Mouse (Mus musculus): ENCODE results near the gene Borcs8. TPM values are rescaled to one million over a fixed set of nuclear protein-coding genes. Genes with fewer than 3 reads are reported as not detected.

Gene Borcs8
- polyA plus RNA-seq, 1 experiment from 2014 or later, result 65.4 TPM

DNA sequence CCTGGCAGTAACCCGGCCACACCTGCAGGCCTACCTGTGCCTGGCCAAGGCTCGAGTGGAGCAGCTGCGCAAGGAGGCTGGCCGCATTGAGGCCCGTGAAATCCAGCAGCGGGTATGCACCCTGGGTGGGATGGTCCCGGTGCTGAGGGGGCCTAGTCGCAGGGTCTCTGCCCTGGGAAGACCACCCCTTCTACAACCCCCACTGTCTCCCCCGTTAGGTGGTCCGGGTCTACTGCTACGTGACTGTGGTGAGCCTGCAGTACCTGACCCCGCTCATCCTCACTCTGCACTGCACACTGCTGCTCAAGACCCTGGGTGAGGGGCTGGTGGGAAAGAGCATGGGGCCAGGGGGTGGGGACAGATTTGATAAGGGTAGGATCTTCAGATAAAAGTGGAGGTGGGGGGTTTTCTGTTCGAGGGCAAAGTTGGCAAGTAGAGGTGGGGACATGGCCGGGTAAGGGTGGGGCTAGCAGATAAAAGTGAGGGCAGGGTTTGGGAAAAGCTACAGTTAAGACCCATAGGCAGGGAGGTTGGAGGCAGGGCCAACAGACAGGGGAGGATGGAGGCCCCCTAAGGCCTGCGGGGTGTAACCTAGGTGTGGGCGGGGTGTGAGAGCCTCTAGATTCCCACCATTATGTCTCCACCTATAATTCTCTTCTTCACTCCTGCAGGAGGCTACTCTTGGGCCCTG is 42.1 kb downstream of the Borcs8 start:
- peaks cover 52% of the 10 kb centered on the region for H3K36me3 ChIP-seq
- ATAC-seq (ENCODE audit: insufficient number of reproducible peaks, low FRiP score, low TSS enrichment, low read depth), result no peak
- no peak overlapping the region for H3K9ac ChIP-seq

DNA sequence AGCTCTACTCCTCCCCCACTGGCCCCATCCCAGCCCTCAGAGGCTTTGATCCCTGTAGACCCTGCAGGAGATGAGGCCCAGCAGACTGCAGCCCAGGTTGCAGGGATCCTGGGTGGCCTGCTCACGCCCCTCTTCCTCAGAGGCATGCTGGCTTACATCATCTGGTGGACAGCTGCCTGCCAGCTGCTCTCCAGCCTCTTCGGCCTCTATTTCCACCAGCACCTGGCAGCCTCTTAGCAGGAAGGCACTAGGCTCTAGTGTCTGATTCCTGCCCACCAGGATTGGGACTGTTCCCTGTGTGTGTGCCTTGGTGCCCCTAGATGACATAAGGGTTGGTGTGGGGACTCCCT is 42.6 kb downstream of the Borcs8 start:
- 53% methylated on average over 2 of the region's 2 CpGs for WGBS
- Histone ChIP-seq H3K36me3 (peaks cover 47% of the 10 kb centered on the region), H3K9ac (no peak overlapping the region), H3K4me3 (replicated peaks) (no peak overlapping the region), H3K4me1 (peaks cover 11% of the 10 kb centered on the region; the same call in 1 of the 2 replicates), H3K27me3 (no peaks in the 10 kb centered on the region), H3K27ac (replicated peaks) (no peak overlapping the region), H3K9me3 (replicated peaks) (no peaks in the 10 kb centered on the region), H3K4me2 (replicated peaks) (no peak overlapping the region)
- ATAC-seq (ENCODE audit: insufficient number of reproducible peaks, low FRiP score, low TSS enrichment, low read depth), result peak; percentile 29; the same call in 1 of the 2 replicates

More for the DNA sequence above, 42.1 kb downstream of the Borcs8 start:
- Histone ChIP-seq H3K4me2 (replicated peaks) (no peak overlapping the region), H3K4me3 (replicated peaks) (no peak overlapping the region), H3K9me3 (replicated peaks) (no peaks in the 10 kb centered on the region), H3K27ac (replicated peaks) (no peak overlapping the region), H3K4me1 (peaks cover 11% of the 10 kb centered on the region; the same call in 1 of the 2 replicates), H3K27me3 (no peaks in the 10 kb centered on the region)
- WGBS, result 84% methylated on average over 16 of the region's 16 CpGs

DNA sequence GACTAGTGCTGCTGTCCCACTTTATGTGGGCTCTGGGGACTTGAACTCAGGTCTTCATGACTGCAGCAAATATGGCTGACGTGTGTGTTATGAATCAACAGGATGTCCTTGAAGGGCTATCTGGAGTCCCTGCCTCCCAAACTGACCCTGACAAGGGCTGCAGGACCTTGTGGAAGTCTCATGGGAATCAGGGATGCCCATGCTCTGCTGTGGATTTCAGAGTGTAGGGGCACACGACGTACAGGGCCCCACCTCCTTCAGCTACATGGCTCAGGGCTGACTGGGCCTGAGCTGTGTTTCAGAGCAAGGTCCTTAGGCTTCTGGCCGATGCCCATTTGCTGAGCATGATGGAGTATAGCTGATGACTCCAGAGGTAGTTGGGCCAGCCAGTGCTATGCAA is 43.9 kb downstream of the Borcs8 start:
- no peaks in the 10 kb centered on the region for H3K9me3 ChIP-seq (replicated peaks)
- peaks cover 51% of the 10 kb centered on the region for H3K36me3 ChIP-seq
- H3K4me2 ChIP-seq (replicated peaks), result no peak overlapping the region
- no peak for ATAC-seq (ENCODE audit: insufficient number of reproducible peaks, low FRiP score, low TSS enrichment, low read depth)
- H3K9ac ChIP-seq, result no peak overlapping the region
- H3K4me3 ChIP-seq (replicated peaks), result no peak overlapping the region
- no peaks in the 10 kb centered on the region for H3K27me3 ChIP-seq
- H3K27ac ChIP-seq (replicated peaks), result no peak overlapping the region
- peaks cover 11% of the 10 kb centered on the region; the same call in 1 of the 2 replicates for H3K4me1 ChIP-seq
- WGBS, result 85% methylated on average over 4 of the region's 4 CpGs

DNA sequence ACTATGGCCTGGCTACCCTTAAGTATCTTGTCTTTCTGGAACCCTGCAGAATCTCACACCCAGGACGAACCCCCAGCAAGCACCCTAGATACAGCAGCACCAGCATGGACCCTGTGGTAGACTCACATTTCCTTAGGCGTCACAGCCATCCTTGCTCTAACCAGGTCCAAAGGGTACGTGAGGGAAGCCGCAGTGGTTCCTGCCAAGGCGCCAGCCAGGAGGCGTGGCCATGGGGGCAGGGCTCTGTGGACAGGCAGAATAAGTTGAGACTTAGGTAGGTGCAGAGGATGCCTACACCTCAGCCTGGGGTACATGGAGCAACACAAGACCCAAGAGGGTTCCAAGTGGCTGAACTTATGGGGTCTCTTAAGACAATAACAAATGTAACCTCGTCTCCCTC is 49.4 kb downstream of the Borcs8 start:
- ATAC-seq (ENCODE audit: insufficient number of reproducible peaks, low FRiP score, low TSS enrichment, low read depth), result no peak
- H3K9me3 ChIP-seq (replicated peaks), result no peaks in the 10 kb centered on the region
- peaks cover 27% of the 10 kb centered on the region; the same call in 1 of the 2 replicates for H3K36me3 ChIP-seq
- H3K4me2 ChIP-seq (replicated peaks), result no peak overlapping the region
- WGBS, result 68% methylated on average over 7 of the region's 7 CpGs
- no peak overlapping the region for H3K4me3 ChIP-seq (replicated peaks)
- no peaks in the 10 kb centered on the region for H3K27me3 ChIP-seq
- no peak overlapping the region for H3K27ac ChIP-seq (replicated peaks)
- no peak overlapping the region for H3K9ac ChIP-seq
- no peaks in the 10 kb centered on the region for H3K4me1 ChIP-seq

DNA sequence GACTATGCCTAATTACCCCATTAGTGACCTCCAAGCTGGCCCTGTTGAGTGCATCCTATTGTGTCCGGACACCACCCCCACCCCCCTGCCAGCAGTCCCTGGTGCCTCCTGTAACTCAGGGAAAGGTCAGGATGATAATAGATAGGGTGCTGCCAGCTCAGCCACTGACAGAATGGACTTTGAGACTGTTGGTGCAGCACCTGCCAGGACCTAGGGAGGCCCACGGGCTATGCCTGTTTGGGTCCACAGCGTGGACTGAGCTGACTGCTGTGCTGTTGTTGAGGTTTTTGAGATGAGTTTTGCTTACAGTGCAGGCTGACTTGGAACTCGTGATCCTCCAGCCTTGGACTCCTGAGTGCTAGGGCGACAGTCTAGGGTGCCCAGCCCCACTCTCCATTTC is 53.9 kb downstream of the Borcs8 start:
- Histone ChIP-seq H3K36me3 (peaks cover 14% of the 10 kb centered on the region; the same call in 1 of the 2 replicates), H3K27me3 (no peaks in the 10 kb centered on the region), H3K9ac (no peak overlapping the region), H3K4me2 (replicated peaks) (no peak overlapping the region), H3K27ac (replicated peaks) (no peak overlapping the region), H3K4me1 (no peaks in the 10 kb centered on the region), H3K4me3 (replicated peaks) (no peak overlapping the region), H3K9me3 (replicated peaks) (no peaks in the 10 kb centered on the region)
- WGBS, result 61% methylated on average over 5 of the region's 5 CpGs
- no peak for ATAC-seq (ENCODE audit: insufficient number of reproducible peaks, low FRiP score, low TSS enrichment, low read depth)

DNA sequence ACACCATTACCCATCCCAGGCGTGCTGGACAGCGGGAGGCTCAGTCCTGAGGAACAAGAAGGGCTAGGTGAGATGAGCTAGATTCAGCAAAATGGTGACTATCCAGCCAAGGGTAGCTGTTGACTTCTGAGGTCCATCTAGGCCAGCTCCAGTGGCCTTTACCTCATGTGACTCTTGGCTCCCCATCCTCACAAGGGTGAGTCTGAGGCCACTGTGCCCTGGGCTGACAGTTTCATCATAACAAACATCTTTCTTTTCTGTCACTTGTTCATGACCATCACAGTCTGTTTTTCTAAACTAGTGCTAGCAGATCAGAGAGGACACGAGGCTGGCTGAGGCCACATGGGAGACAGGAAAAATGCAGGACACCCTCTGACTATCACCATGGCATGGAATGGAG is 54.9 kb downstream of the Borcs8 start:
- Histone ChIP-seq H3K4me2 (replicated peaks) (no peak overlapping the region), H3K27ac (replicated peaks) (no peak overlapping the region), H3K36me3 (peaks cover 13% of the 10 kb centered on the region; the same call in 1 of the 2 replicates), H3K4me1 (no peaks in the 10 kb centered on the region), H3K4me3 (replicated peaks) (no peak overlapping the region), H3K9ac (no peak overlapping the region), H3K9me3 (replicated peaks) (no peaks in the 10 kb centered on the region), H3K27me3 (no peaks in the 10 kb centered on the region)
- no peak for ATAC-seq (ENCODE audit: insufficient number of reproducible peaks, low FRiP score, low TSS enrichment, low read depth)
- 78% methylated on average over 3 of the region's 3 CpGs for WGBS

DNA sequence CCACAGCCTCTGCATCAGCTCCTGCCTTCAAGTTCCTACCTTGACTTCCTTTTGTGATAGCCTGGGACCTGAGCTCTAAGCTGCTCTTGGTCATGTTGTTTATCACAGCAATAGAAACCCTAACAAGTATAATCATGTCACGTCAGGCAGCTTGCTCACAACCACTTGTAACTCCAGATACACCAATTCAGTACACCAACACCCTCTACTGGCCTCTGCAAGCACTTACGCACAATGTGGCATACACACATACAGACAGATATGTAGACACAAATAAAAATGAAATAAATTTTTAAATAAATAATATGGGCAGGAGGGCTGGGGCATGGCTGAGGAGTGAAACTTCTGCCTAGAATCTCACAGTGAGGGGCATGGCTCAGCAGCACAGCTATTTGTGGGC is 56.5 kb downstream of the Borcs8 start:
- Histone ChIP-seq H3K4me3 (replicated peaks) (no peak overlapping the region), H3K9me3 (replicated peaks) (no peaks in the 10 kb centered on the region), H3K27ac (replicated peaks) (no peak overlapping the region), H3K4me2 (replicated peaks) (no peak overlapping the region), H3K4me1 (no peaks in the 10 kb centered on the region), H3K27me3 (no peaks in the 10 kb centered on the region), H3K36me3 (peaks cover 8% of the 10 kb centered on the region; the same call in 1 of the 2 replicates), H3K9ac (no peak overlapping the region)
- 75% methylated on average over 2 of the region's 2 CpGs for WGBS
- ATAC-seq (ENCODE audit: insufficient number of reproducible peaks, low FRiP score, low TSS enrichment, low read depth), result no peak

Small RNA genes lying within 50 kb of the gene (microRNA-seq; reads per million reads assigned to microRNA genes)
- not detected for gene Mir7066 (ENCODE audit: borderline number of aligned reads)

Other genes with a start within 250 kb of the Borcs8 start
- 3.6 and 4.0 TPM in 2 replicates for gene Tssk6, start 237.3 kb upstream of the Borcs8 start, polyA plus RNA-seq (2015; fragmentation: Nextera tagmentation; extraction: Ambion mirVana)
- gene Ndufa13, start 236.9 kb upstream of the Borcs8 start, polyA plus RNA-seq (2015; fragmentation: Nextera tagmentation; extraction: Ambion mirVana), result 178 and 188 TPM in 2 replicates
- gene Yjefn3, start 236.8 kb upstream of the Borcs8 start, polyA plus RNA-seq (2015; fragmentation: Nextera tagmentation; extraction: Ambion mirVana), result 4.0 and 5.3 TPM in 2 replicates
- 43.6 and 49.8 TPM in 2 replicates for gene Gatad2a, start 143.1 kb upstream of the Borcs8 start, polyA plus RNA-seq (2015; fragmentation: Nextera tagmentation; extraction: Ambion mirVana)
- 52.7 and 61.3 TPM in 2 replicates for gene Mau2, start 96.8 kb upstream of the Borcs8 start, polyA plus RNA-seq (2015; fragmentation: Nextera tagmentation; extraction: Ambion mirVana)
- 44.3 and 45.1 TPM in 2 replicates for gene Sugp1, start 96.7 kb upstream of the Borcs8 start, polyA plus RNA-seq (2015; fragmentation: Nextera tagmentation; extraction: Ambion mirVana)
- gene Tm6sf2, start 66.6 kb upstream of the Borcs8 start, polyA plus RNA-seq (2015; fragmentation: Nextera tagmentation; extraction: Ambion mirVana), result 1.4 and 2.1 TPM in 2 replicates
- 0.43 and 0.56 TPM in 2 replicates for gene Hapln4, start 56.0 kb upstream of the Borcs8 start, polyA plus RNA-seq (2015; fragmentation: Nextera tagmentation; extraction: Ambion mirVana)
- 0.79 and 1.5 TPM in 2 replicates for gene Ncan, start 18.6 kb upstream of the Borcs8 start, polyA plus RNA-seq (2015; fragmentation: Nextera tagmentation; extraction: Ambion mirVana)
- gene Nr2c2ap, start 8.2 kb upstream of the Borcs8 start, polyA plus RNA-seq (2015; fragmentation: Nextera tagmentation; extraction: Ambion mirVana), result 33.0 and 33.3 TPM in 2 replicates
- 18.9 and 22.2 TPM in 2 replicates for gene Rfxank, start 345 bp upstream of the Borcs8 start, polyA plus RNA-seq (2015; fragmentation: Nextera tagmentation; extraction: Ambion mirVana)
- 9.1 and 12.4 TPM in 2 replicates for gene Mef2b, start 212 bp downstream of the Borcs8 start, polyA plus RNA-seq (2015; fragmentation: Nextera tagmentation; extraction: Ambion mirVana)
- gene Tmem161a, start 32.9 kb downstream of the Borcs8 start, polyA plus RNA-seq (2015; fragmentation: Nextera tagmentation; extraction: Ambion mirVana), result 76.4 and 77.3 TPM in 2 replicates
- 6.7 and 8.9 TPM in 2 replicates for gene Slc25a42, start 72.8 kb downstream of the Borcs8 start, polyA plus RNA-seq (2015; fragmentation: Nextera tagmentation; extraction: Ambion mirVana)
- 31.7 and 32.5 TPM in 2 replicates for gene Sugp2, start 94.7 kb downstream of the Borcs8 start, polyA plus RNA-seq (2015; fragmentation: Nextera tagmentation; extraction: Ambion mirVana)
- 30.5 and 31.1 TPM in 2 replicates for gene Armc6, start 95.0 kb downstream of the Borcs8 start, polyA plus RNA-seq (2015; fragmentation: Nextera tagmentation; extraction: Ambion mirVana)
- gene Homer3, start 143.3 kb downstream of the Borcs8 start, polyA plus RNA-seq (2015; fragmentation: Nextera tagmentation; extraction: Ambion mirVana), result 43.2 and 49.4 TPM in 2 replicates
- gene Ddx49, start 163.0 kb downstream of the Borcs8 start, polyA plus RNA-seq (2015; fragmentation: Nextera tagmentation; extraction: Ambion mirVana), result 50.2 and 52.1 TPM in 2 replicates
- 377 and 397 TPM in 2 replicates for gene Cope, start 163.0 kb downstream of the Borcs8 start, polyA plus RNA-seq (2015; fragmentation: Nextera tagmentation; extraction: Ambion mirVana)
- gene Cers1, start 176.3 kb downstream of the Borcs8 start, polyA plus RNA-seq (2015; fragmentation: Nextera tagmentation; extraction: Ambion mirVana), result 8.9 and 9.3 TPM in 2 replicates
- 1.7 and 2.6 TPM in 2 replicates for gene Gdf1, start 190.3 kb downstream of the Borcs8 start, polyA plus RNA-seq (2015; fragmentation: Nextera tagmentation; extraction: Ambion mirVana)
- gene Upf1, start 213.8 kb downstream of the Borcs8 start, polyA plus RNA-seq (2015; fragmentation: Nextera tagmentation; extraction: Ambion mirVana), result 18.6 and 21.2 TPM in 2 replicates
- gene Comp, start 234.1 kb downstream of the Borcs8 start, polyA plus RNA-seq (2015; fragmentation: Nextera tagmentation; extraction: Ambion mirVana), result 5.1 and 7.3 TPM in 2 replicates

Data from embryonic facial prominence, embryonic 15.5 days (tissue).